Mouse (Mus musculus) CH12.LX (cell line): ENCODE data around the gene Gm9817.

Experiments
- BHLHE40 ChIP-seq: IDR thresholded peaks from 2 replicates; pipeline ENCODE4 v1.6.1; 2011; ENCODE audit warnings: mild to moderate bottlenecking, low read depth, low read length, improper control_type of control experiment
- CTCF ChIP-seq, 2 experiments: IDR thresholded peaks in 1 of 2; conservative IDR thresholded peaks in 1 of 2; 2 replicates each; pipeline ENCODE4 v1.5.1; 2011 to 2012; ENCODE audit warnings: low read depth in 2 of 2, low read length in 2 of 2, improper control_type of control experiment in 1 of 2, inconsistent platforms in 1 of 2, mild to moderate bottlenecking in 1 of 2, moderate library complexity in 1 of 2
- E2F4 ChIP-seq: IDR thresholded peaks from 2 replicates; pipeline ENCODE4 v1.6.1; 2011; ENCODE audit warnings: low read depth, low read length, improper control_type of control experiment; ENCODE audit not compliant: insufficient replicate concordance
- GABPA ChIP-seq: IDR thresholded peaks from 2 replicates; pipeline ENCODE4 v1.6.1; 2012; ENCODE audit warnings: low read depth, low read length, improper control_type of control experiment, inconsistent platforms; ENCODE audit not compliant: insufficient replicate concordance
- IRF4 ChIP-seq: IDR thresholded peaks from 2 replicates; pipeline ENCODE4 v1.6.1; 2014; ENCODE audit warnings: low read depth, mild to moderate bottlenecking, inconsistent platforms, low read length, improper control_type of control experiment
- MAFK ChIP-seq: IDR thresholded peaks from 2 replicates; pipeline ENCODE4 v1.6.1; 2011; ENCODE audit warnings: low read length, improper control_type of control experiment; ENCODE audit not compliant: insufficient replicate concordance
- MYC ChIP-seq: IDR thresholded peaks from 2 replicates; pipeline ENCODE4 v1.6.1; 2011; ENCODE audit warnings: low read depth, mild to moderate bottlenecking, improper control_type of control experiment, low read length
- POLR2A ChIP-seq: IDR thresholded peaks from 2 replicates; pipeline ENCODE4 v1.6.1; 2011; ENCODE audit warnings: low read depth, mild to moderate bottlenecking, improper control_type of control experiment, low read length
- RAD21 ChIP-seq: IDR thresholded peaks from 2 replicates; pipeline ENCODE4 v1.6.1; 2011; ENCODE audit warnings: low read depth, mild to moderate bottlenecking, low read length, improper control_type of control experiment, moderate library complexity
- ZC3H11A ChIP-seq: IDR thresholded peaks from 2 replicates; pipeline ENCODE4 v1.6.1; 2012; ENCODE audit warnings: low read depth, mild to moderate bottlenecking, inconsistent platforms, low read length, improper control_type of control experiment
- ZKSCAN1 ChIP-seq: IDR thresholded peaks from 2 replicates; pipeline ENCODE4 v1.6.1; 2012; ENCODE audit warnings: low read depth, inconsistent platforms, low read length, improper control_type of control experiment, borderline replicate concordance

- TF ChIP-seq POLR2A (no peak), MAFK (no peak), ZKSCAN1 (no peak), MYC (no peak), RAD21 (no peak), GABPA (no peak), CTCF (conservative IDR thresholded peaks at IDR 0.05 in 1 of 2, IDR thresholded peaks at IDR 0.05 in 1 of 2; ENCODE audit: low read depth in 2 of 2, low read length in 2 of 2) (no peak), IRF4 (no peak), BHLHE40 (no peak), ZC3H11A (no peak), E2F4 (no peak)
Observed at GRCm38 (mm10) chr13:45106480-45106879, 28.0 kb downstream of the Gm9817 start.
